Mouse (Mus musculus) spleen, postnatal 4 days (tissue): Measurements from ENCODE around the gene Miga1.
A peak's percentile ranks its signal among the peaks of the same experiment; 100 is the strongest.

Source experiments
- DNase-seq, 2 experiments: peaks; one replicate each; pipeline ENCODE4 v3.0.0; 2022; ENCODE audit warnings: low spot score in 2 of 2

Gene Miga1

GRCm38 (mm10) chr3:152287810-152288209, 52.4 kb downstream of the Miga1 start:
- DNase-seq, result no peak

GRCm38 (mm10) chr3:152284759-152285158, 55.4 kb downstream of the Miga1 start:
- no peak for DNase-seq

- no peak for DNase-seq
Measured at GRCm38 (mm10) chr3:152284306-152284705, 55.9 kb downstream of the Miga1 start.

GRCm38 (mm10) chr3:152282126-152282525, 58.1 kb downstream of the Miga1 start:
- no peak for DNase-seq

GRCm38 (mm10) chr3:152278431-152278830, 61.8 kb downstream of the Miga1 start:
- no peak for DNase-seq

GRCm38 (mm10) chr3:152277912-152278311, 62.3 kb downstream of the Miga1 start:
- DNase-seq, result no peak

GRCm38 (mm10) chr3:152276935-152277334, 63.3 kb downstream of the Miga1 start:
- no peak for DNase-seq

GRCm38 (mm10) chr3:152275008-152275407, 65.2 kb downstream of the Miga1 start:
- no peak for DNase-seq

- no peak for DNase-seq
Measured at GRCm38 (mm10) chr3:152272974-152273685, 67.1 kb downstream of the Miga1 start.

GRCm38 (mm10) chr3:152271876-152272275, 68.3 kb downstream of the Miga1 start:
- DNase-seq, result no peak

- DNase-seq, result no peak
Measured at GRCm38 (mm10) chr3:152271071-152271710, 69.0 kb downstream of the Miga1 start.

GRCm38 (mm10) chr3:152268099-152268498, 72.1 kb downstream of the Miga1 start:
- DNase-seq, result no peak

GRCm38 (mm10) chr3:152266036-152266421, 74.2 kb downstream of the Miga1 start, which contains the start of gene Nexn:
Gene Nexn, minus strand, starts transcription at chr3:152266350.
- no peak for DNase-seq

- DNase-seq, result no peak
Measured at GRCm38 (mm10) chr3:152265351-152266035, 74.7 kb downstream of the Miga1 start.

- no peak for DNase-seq
Measured at GRCm38 (mm10) chr3:152264830-152265229, 75.4 kb downstream of the Miga1 start.

GRCm38 (mm10) chr3:152264374-152264773, 75.8 kb downstream of the Miga1 start:
- no peak for DNase-seq

- no peak for DNase-seq
Measured at GRCm38 (mm10) chr3:152261948-152262347, 78.3 kb downstream of the Miga1 start.

GRCm38 (mm10) chr3:152261436-152261835, 78.8 kb downstream of the Miga1 start:
- no peak for DNase-seq

- no peak for DNase-seq
Measured at GRCm38 (mm10) chr3:152260362-152260761, 79.8 kb downstream of the Miga1 start.

- DNase-seq, result peak; percentile 67 to 80
Measured at GRCm38 (mm10) chr3:152259409-152259808, 80.8 kb downstream of the Miga1 start.

GRCm38 (mm10) chr3:152257528-152257927, 82.7 kb downstream of the Miga1 start:
- DNase-seq, result no peak

GRCm38 (mm10) chr3:152250487-152250886, 89.7 kb downstream of the Miga1 start:
- DNase-seq, result no peak

- no peak for DNase-seq
Measured at GRCm38 (mm10) chr3:152247708-152248107, 92.5 kb downstream of the Miga1 start.
